Mouse (Mus musculus): ENCODE measurements around the gene Fam161a. TPM values are rescaled to one million over a fixed set of nuclear protein-coding genes. Genes with fewer than 3 reads are reported as not detected.

Gene Fam161a
- 2.1 and 3.2 TPM in 2 replicates for polyA plus RNA-seq (2011; ENCODE audit: insufficient read depth, insufficient read length, low read depth, missing spikeins)

DNA sequence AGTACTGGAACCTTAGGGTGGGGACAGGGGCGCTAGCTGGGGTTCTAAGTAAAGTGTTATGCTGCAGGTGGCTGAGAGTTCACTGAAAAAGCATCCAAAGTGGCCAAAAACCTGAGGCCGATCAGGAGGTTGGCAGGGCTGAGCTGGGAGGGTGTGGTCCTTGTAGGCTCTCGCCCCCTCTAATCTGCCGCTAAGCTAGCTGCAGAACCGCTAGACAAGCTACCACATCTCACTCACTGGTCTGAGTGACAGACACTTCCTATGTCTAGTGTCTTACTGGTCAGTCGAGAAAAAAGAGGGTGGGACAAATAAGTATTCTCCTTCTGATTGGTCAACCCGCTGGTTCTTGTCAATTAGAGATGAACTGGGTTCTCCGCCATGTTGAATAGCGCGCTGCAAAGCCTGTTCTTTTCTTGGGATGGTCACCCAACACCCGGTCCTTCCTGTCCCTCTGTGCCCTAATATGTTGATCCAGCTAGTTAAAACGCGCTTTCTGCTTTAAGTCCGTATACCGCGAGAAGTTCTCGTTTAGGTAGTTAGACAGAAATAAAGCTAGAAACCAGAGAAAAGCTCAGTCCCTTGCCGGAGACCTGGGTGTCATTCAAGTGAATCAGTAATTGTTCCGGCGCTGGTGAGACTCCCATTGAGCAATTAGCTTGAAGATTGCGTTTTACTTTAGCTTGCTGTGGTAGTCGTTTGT lies at the start of gene Fam161a:
Fam161a (plus strand) TSS at position 51 of the 700 bp plus-strand sequence.
- no peaks in the 10 kb centered on the region for H3K4me1 ChIP-seq (ENCODE audit: control insufficient read depth, insufficient read depth, low read length)
- H3K27ac ChIP-seq (ENCODE audit: insufficient read depth, low read length) = peak within 1 kb of the TSS; percentile 73
- peaks cover 29% of the 10 kb centered on the region for H3K36me3 ChIP-seq (ENCODE audit: control insufficient read depth, insufficient read depth, low read length, poor library complexity, severe bottlenecking)
- H3K9ac ChIP-seq (ENCODE audit: low read depth, poor library complexity, severe bottlenecking) = peak within 1 kb of the TSS; percentile 71
- no peaks in the 10 kb centered on the region for H3K9me3 ChIP-seq (replicated peaks; ENCODE audit: control insufficient read depth, insufficient read depth, low read length, poor library complexity, severe bottlenecking)
- TF ChIP-seq CTCF (IDR thresholded peaks at IDR 0.05; ENCODE audit: low read depth, low read length) = no peak
- TF ChIP-seq POLR2A (IDR thresholded peaks at IDR 0.05; ENCODE audit: insufficient read depth, low read length) = no peak
- TF ChIP-seq EP300 (IDR thresholded peaks at IDR 0.05; ENCODE audit: insufficient read depth, low read depth, low read length) = no peak
- no peaks in the 10 kb centered on the region for H3K27me3 ChIP-seq (ENCODE audit: control insufficient read depth, insufficient read depth, low read length, poor library complexity, severe bottlenecking)
- peak within 1 kb of the TSS; percentile 75 for H3K4me3 ChIP-seq (ENCODE audit: low read depth, low read length)

DNA sequence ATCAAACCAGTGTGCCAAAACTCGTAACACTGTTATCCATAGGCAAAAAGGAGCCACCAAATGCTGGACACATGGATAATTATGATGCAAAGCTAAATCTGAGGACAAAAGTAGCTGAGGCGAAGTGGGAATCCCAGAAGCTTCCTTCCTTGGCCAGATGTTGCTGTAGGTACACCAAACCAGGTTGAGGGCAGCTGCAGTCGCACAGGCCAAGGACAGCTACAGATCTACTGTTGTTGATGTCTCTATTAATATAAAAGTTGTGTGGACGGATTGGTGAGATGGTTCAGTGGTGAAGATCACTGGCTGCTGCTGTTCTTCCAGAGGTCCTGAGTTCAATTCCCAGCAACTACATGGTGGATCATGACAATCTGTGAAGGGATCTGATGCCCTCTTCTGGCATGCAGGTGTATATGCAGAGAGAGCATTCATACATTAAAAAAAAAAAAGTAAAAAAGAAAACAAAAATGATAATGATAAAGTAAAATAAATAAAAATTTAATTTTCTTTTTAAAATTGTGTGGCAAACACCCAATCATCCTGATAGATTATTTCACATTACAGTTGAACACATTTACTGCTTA lies 49.4 kb upstream of the Fam161a start:
- no peak for TF ChIP-seq POLR2A (IDR thresholded peaks at IDR 0.05; ENCODE audit: insufficient read depth, low read length)
- no peak for TF ChIP-seq EP300 (IDR thresholded peaks at IDR 0.05; ENCODE audit: insufficient read depth, low read depth, low read length)
- TF ChIP-seq CTCF (IDR thresholded peaks at IDR 0.05; ENCODE audit: low read depth, low read length) = no peak
- Histone ChIP-seq H3K4me3 (ENCODE audit: low read depth, low read length) (no peak overlapping the region), H3K27ac (ENCODE audit: insufficient read depth, low read length) (no peak overlapping the region), H3K9me3 (replicated peaks; ENCODE audit: control insufficient read depth, insufficient read depth, low read length, poor library complexity, severe bottlenecking) (no peaks in the 10 kb centered on the region), H3K4me1 (ENCODE audit: control insufficient read depth, insufficient read depth, low read length) (no peaks in the 10 kb centered on the region), H3K9ac (ENCODE audit: low read depth, poor library complexity, severe bottlenecking) (no peak overlapping the region), H3K27me3 (ENCODE audit: control insufficient read depth, insufficient read depth, low read length, poor library complexity, severe bottlenecking) (no peaks in the 10 kb centered on the region), H3K36me3 (ENCODE audit: control insufficient read depth, insufficient read depth, low read length, poor library complexity, severe bottlenecking) (peaks cover 4% of the 10 kb centered on the region)

DNA sequence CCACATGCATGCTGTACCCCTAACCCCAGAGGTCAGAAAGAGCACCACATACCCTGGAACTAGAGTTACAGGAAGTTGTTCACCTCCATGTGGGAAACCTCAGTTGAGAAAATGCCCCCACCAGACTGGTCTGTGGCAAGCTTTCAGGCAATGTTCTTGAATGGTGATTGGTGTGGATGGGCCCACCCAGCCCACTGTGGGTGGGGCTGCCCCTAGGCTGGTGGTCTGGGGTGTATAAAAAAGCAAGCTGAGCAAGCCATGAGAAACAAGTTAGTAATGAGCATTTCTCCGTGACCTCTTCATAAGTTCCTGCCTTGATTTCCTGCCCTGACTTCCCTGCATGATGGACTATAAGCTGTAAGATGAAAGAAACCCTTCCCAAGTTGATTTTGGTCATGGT lies 45.2 kb upstream of the Fam161a start:
- Histone ChIP-seq H3K4me3 (ENCODE audit: low read depth, low read length) (no peak overlapping the region), H3K27me3 (ENCODE audit: control insufficient read depth, insufficient read depth, low read length, poor library complexity, severe bottlenecking) (no peaks in the 10 kb centered on the region), H3K36me3 (ENCODE audit: control insufficient read depth, insufficient read depth, low read length, poor library complexity, severe bottlenecking) (no peaks in the 10 kb centered on the region), H3K9ac (ENCODE audit: low read depth, poor library complexity, severe bottlenecking) (no peak overlapping the region), H3K9me3 (replicated peaks; ENCODE audit: control insufficient read depth, insufficient read depth, low read length, poor library complexity, severe bottlenecking) (0 out of 2 replicates have a peak, but pooled peaks cover 3% of the 10 kb centered on the region), H3K4me1 (ENCODE audit: control insufficient read depth, insufficient read depth, low read length) (no peaks in the 10 kb centered on the region), H3K27ac (ENCODE audit: insufficient read depth, low read length) (no peak overlapping the region)
- TF ChIP-seq CTCF (IDR thresholded peaks at IDR 0.05; ENCODE audit: low read depth, low read length) (no peak), EP300 (IDR thresholded peaks at IDR 0.05; ENCODE audit: insufficient read depth, low read depth, low read length) (no peak), POLR2A (IDR thresholded peaks at IDR 0.05; ENCODE audit: insufficient read depth, low read length) (no peak)

DNA sequence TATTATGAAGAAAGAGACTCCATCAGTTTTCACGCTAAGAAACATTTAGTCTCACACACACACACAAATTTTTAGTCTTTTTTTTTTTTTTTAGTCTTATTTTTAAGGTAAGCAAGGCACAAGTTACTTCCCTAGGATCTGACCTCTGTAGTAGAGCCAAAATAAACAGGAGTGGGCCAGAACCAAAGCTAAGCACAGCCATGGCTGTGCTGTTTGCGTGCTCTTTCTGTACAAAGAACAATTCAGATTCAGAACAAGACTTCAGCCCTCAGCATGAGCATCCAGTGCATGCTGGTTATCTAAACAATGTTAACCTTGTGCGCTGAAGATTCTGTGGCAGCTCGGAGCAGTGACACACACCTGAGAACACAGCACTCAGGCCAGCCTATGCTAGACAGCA lies 42.9 kb upstream of the Fam161a start:
- Histone ChIP-seq H3K27me3 (ENCODE audit: control insufficient read depth, insufficient read depth, low read length, poor library complexity, severe bottlenecking) (no peaks in the 10 kb centered on the region), H3K9me3 (replicated peaks; ENCODE audit: control insufficient read depth, insufficient read depth, low read length, poor library complexity, severe bottlenecking) (0 out of 2 replicates have a peak, but pooled peaks cover 3% of the 10 kb centered on the region), H3K27ac (ENCODE audit: insufficient read depth, low read length) (no peak overlapping the region), H3K4me3 (ENCODE audit: low read depth, low read length) (no peak overlapping the region), H3K36me3 (ENCODE audit: control insufficient read depth, insufficient read depth, low read length, poor library complexity, severe bottlenecking) (no peaks in the 10 kb centered on the region), H3K4me1 (ENCODE audit: control insufficient read depth, insufficient read depth, low read length) (no peaks in the 10 kb centered on the region), H3K9ac (ENCODE audit: low read depth, poor library complexity, severe bottlenecking) (no peak overlapping the region)
- no peak for TF ChIP-seq CTCF (IDR thresholded peaks at IDR 0.05; ENCODE audit: low read depth, low read length)
- no peak for TF ChIP-seq EP300 (IDR thresholded peaks at IDR 0.05; ENCODE audit: insufficient read depth, low read depth, low read length)
- no peak for TF ChIP-seq POLR2A (IDR thresholded peaks at IDR 0.05; ENCODE audit: insufficient read depth, low read length)

DNA sequence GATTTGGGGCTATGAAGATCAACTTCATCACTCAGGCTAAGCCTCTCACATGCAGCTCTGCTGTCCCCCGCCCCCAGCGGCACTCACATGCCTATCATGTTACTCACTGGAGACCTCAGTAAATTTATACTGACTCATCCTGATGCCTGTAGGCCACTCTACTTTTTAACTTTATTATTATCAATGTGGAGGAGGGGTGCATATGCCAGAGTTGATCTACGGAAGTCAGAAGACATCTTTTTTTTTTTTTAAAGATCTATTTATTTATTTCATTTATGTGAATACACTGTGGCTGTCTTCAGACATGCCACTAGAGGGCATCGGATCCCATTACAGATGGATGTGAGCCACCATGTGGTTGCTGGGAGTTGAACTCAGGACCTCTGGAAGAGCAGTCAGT lies 41.8 kb upstream of the Fam161a start:
- TF ChIP-seq CTCF (IDR thresholded peaks at IDR 0.05; ENCODE audit: low read depth, low read length) (no peak), POLR2A (IDR thresholded peaks at IDR 0.05; ENCODE audit: insufficient read depth, low read length) (no peak), EP300 (IDR thresholded peaks at IDR 0.05; ENCODE audit: insufficient read depth, low read depth, low read length) (no peak)

DNA sequence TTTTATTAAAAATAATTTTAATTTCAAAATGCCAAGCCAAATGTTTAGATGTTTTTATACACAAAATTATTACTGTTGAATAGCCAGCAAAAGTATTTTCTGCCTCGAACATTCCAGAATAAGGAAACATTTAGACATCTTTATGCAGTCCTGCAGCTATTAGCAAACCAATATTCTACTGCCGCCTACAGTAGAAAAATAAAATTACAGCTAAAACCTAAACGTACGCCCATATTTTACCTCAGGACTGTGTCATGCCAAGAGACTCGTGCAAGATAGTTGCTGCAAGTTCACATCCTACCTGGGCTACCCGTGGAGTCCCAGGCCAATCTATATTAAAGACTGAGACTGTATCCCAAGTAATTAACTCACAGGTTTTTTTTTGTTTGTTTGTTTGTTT lies 37.8 kb upstream of the Fam161a start:
- Histone ChIP-seq H3K27me3 (ENCODE audit: control insufficient read depth, insufficient read depth, low read length, poor library complexity, severe bottlenecking) (no peaks in the 10 kb centered on the region), H3K9ac (ENCODE audit: low read depth, poor library complexity, severe bottlenecking) (no peak overlapping the region), H3K36me3 (ENCODE audit: control insufficient read depth, insufficient read depth, low read length, poor library complexity, severe bottlenecking) (0 out of 2 replicates have a peak, but pooled peaks cover 3% of the 10 kb centered on the region), H3K4me3 (ENCODE audit: low read depth, low read length) (no peak overlapping the region), H3K4me1 (ENCODE audit: control insufficient read depth, insufficient read depth, low read length) (no peaks in the 10 kb centered on the region), H3K9me3 (replicated peaks; ENCODE audit: control insufficient read depth, insufficient read depth, low read length, poor library complexity, severe bottlenecking) (peaks cover 21% of the 10 kb centered on the region), H3K27ac (ENCODE audit: insufficient read depth, low read length) (no peak overlapping the region)
- TF ChIP-seq EP300 (IDR thresholded peaks at IDR 0.05; ENCODE audit: insufficient read depth, low read depth, low read length) (no peak), POLR2A (IDR thresholded peaks at IDR 0.05; ENCODE audit: insufficient read depth, low read length) (no peak), CTCF (IDR thresholded peaks at IDR 0.05; ENCODE audit: low read depth, low read length) (no peak)

More for the DNA sequence above, 41.8 kb upstream of the Fam161a start:
- H3K36me3 ChIP-seq (ENCODE audit: control insufficient read depth, insufficient read depth, low read length, poor library complexity, severe bottlenecking) = no peaks in the 10 kb centered on the region
- H3K9me3 ChIP-seq (replicated peaks; ENCODE audit: control insufficient read depth, insufficient read depth, low read length, poor library complexity, severe bottlenecking) = peaks cover 5% of the 10 kb centered on the region; the same call in 1 of the 2 replicates
- no peaks in the 10 kb centered on the region for H3K27me3 ChIP-seq (ENCODE audit: control insufficient read depth, insufficient read depth, low read length, poor library complexity, severe bottlenecking)
- H3K27ac ChIP-seq (ENCODE audit: insufficient read depth, low read length) = no peak overlapping the region
- no peak overlapping the region for H3K9ac ChIP-seq (ENCODE audit: low read depth, poor library complexity, severe bottlenecking)
- no peak overlapping the region for H3K4me3 ChIP-seq (ENCODE audit: low read depth, low read length)
- no peaks in the 10 kb centered on the region for H3K4me1 ChIP-seq (ENCODE audit: control insufficient read depth, insufficient read depth, low read length)
